Mouse (Mus musculus) testis, adult 10 weeks (tissue): Measurements from ENCODE around the gene Acsl1. TPM values are rescaled to one million over a fixed set of nuclear protein-coding genes. Genes with fewer than 3 reads are reported as not detected.

Source experiments
- polyA plus RNA-seq: library from polyadenylated mRNA; stranded (reverse); fragments of 350-450 nt; fragmentation: Illumina TruSeq; extraction: RNeasy Lipid Tissue Mini Kit (QIAGEN cat#74804); gene quantifications from one replicate; pipeline ENCODE4 v1.2.3, GENCODE M21; 2014; ENCODE audit warnings: low read depth, low replicate concordance

Gene Acsl1
- polyA plus RNA-seq, result 968 TPM

GRCm38 (mm10) chr8:46470792-46471781 is at the start of gene Acsl1:
TSS of gene Acsl1 (plus strand) at chr8:46471037.

GRCm38 (mm10) chr8:46551615-46552440 is 81.0 kb downstream of the Acsl1 start, which contains the start of gene Cenpu:
TSS of gene Cenpu (plus strand) at chr8:46552028.

Other genes starting within 250 kb of the Acsl1 start
- 0.73 TPM for gene Helt, start 176.4 kb upstream of the Acsl1 start, polyA plus RNA-seq
- 378 TPM for gene Cenpu, start 81.0 kb downstream of the Acsl1 start, polyA plus RNA-seq
- 13.5 TPM for gene Primpol, start 146.2 kb downstream of the Acsl1 start, polyA plus RNA-seq
- 4.8 TPM for gene Casp3, start 146.3 kb downstream of the Acsl1 start, polyA plus RNA-seq